Mouse (Mus musculus) midbrain, embryonic 11.5 days (tissue): ENCODE results near the gene Nefh. TPM values are rescaled to one million over a fixed set of nuclear protein-coding genes. Genes with fewer than 3 reads are reported as not detected.

Experiments used
- ATAC-seq: fragments of 200-750 bp; cut with Nextera tagmentation; 2 replicates; pipeline ENCODE4 v1.8.0; 2017; ENCODE audit warnings: moderate TSS enrichment, moderate library complexity; ENCODE audit not compliant: low FRiP score
- DNase-seq: peaks from one replicate; pipeline ENCODE4 v3.0.0; 2015; ENCODE audit warnings: low spot score; ENCODE audit errors: missing footprints
- H3K27ac ChIP-seq: fragments of 300-500 bp; sonication (generic); 2 replicates; pipeline ENCODE4 v1.5.1; 2014; ENCODE audit warnings: low read depth, low read length
- H3K27me3 ChIP-seq: fragments of 300-500 bp; sonication (generic); 2 replicates; pipeline ENCODE4 v1.6.1; 2014; ENCODE audit warnings: mild to moderate bottlenecking, low read length, moderate library complexity, mixed read lengths; ENCODE audit not compliant: control insufficient read depth, insufficient read depth
- H3K36me3 ChIP-seq: fragments of 300-500 bp; sonication (generic); 2 replicates; pipeline ENCODE4 v1.6.1; 2014; ENCODE audit warnings: mild to moderate bottlenecking, low read length, moderate library complexity, mixed read lengths; ENCODE audit not compliant: control insufficient read depth, insufficient read depth
- H3K4me1 ChIP-seq: fragments of 300-500 bp; sonication (generic); 2 replicates; pipeline ENCODE4 v1.6.1; 2014; ENCODE audit warnings: low read length; ENCODE audit not compliant: control insufficient read depth, insufficient read depth
- H3K4me2 ChIP-seq: fragments of 300-500 bp; sonication (generic); 2 replicates; pipeline ENCODE4 v1.6.1; 2014; ENCODE audit warnings: mild to moderate bottlenecking, moderate library complexity
- H3K4me3 ChIP-seq: fragments of 300-500 bp; sonication (generic); 2 replicates; pipeline ENCODE4 v1.5.1; 2014; ENCODE audit warnings: low read depth, low read length
- H3K9ac ChIP-seq: fragments of 300-500 bp; sonication (generic); 2 replicates; pipeline ENCODE4 v1.6.1; 2014; ENCODE audit warnings: low read length
- H3K9me3 ChIP-seq: fragments of 300-500 bp; sonication (generic); 2 replicates; pipeline ENCODE4 v1.6.1; 2016; ENCODE audit warnings: low read length; ENCODE audit not compliant: control insufficient read depth
- WGBS: fragments of 180-500 bp; shearing (Covaris S2); extraction: QIAGEN DNeasy Blood & Tissue Kit; methylation state at CpG from one replicate; pipeline ENCODE4 v1.1.7; 2014; 5-methylcytosine and 5-hydroxymethylcytosine counted together
- polyA plus RNA-seq: library from polyadenylated mRNA; unstranded; fragments of >200 nt; fragmentation: Nextera tagmentation; extraction: Ambion mirVana; gene quantifications from 2 replicates; pipeline ENCODE4 v1.2.1, GENCODE M21; 2014

The Nefh gene
- polyA plus RNA-seq, 1 experiment from 2014 or later: 0.79 TPM

- H3K36me3 ChIP-seq: no peaks in the 10 kb centered on the region
- H3K4me2 ChIP-seq: no peak overlapping the region
- H3K9ac ChIP-seq: no peak overlapping the region
- H3K27me3 ChIP-seq: no peaks in the 10 kb centered on the region
- H3K27ac ChIP-seq: no peak overlapping the region
- ATAC-seq (no peak), DNase-seq (no peak)
- H3K4me3 ChIP-seq: no peak overlapping the region
- H3K9me3 ChIP-seq: no peaks in the 10 kb centered on the region
- 82% methylated on average over 5 of the region's 5 CpGs for WGBS
- H3K4me1 ChIP-seq: no peaks in the 10 kb centered on the region
These were observed 11.6 kb downstream of the Nefh start for GRCm38 (mm10) chr11:4936243-4936642.

- no peak for ATAC-seq
- no peak for DNase-seq
- no peak overlapping the region; the same call in 1 of the 2 replicates for H3K27ac ChIP-seq
These were observed 16.8 kb downstream of the Nefh start for GRCm38 (mm10) chr11:4931009-4931601.

GRCm38 (mm10) chr11:4927224-4927623, 20.6 kb downstream of the Nefh start:
- H3K4me2 ChIP-seq: no peak overlapping the region
- 84% methylated on average over 3 of the region's 3 CpGs for WGBS
- no peaks in the 10 kb centered on the region for H3K27me3 ChIP-seq
- no peaks in the 10 kb centered on the region for H3K9me3 ChIP-seq
- no peak overlapping the region for H3K27ac ChIP-seq
- ATAC-seq (no peak), DNase-seq (no peak)
- no peaks in the 10 kb centered on the region for H3K4me1 ChIP-seq
- no peak overlapping the region for H3K9ac ChIP-seq
- no peak overlapping the region for H3K4me3 ChIP-seq
- H3K36me3 ChIP-seq: peaks cover 31% of the 10 kb centered on the region

More at GRCm38 (mm10) chr11:4931009-4931601, 16.8 kb downstream of the Nefh start:
- Histone ChIP-seq H3K4me2 (no peak overlapping the region), H3K9ac (no peak overlapping the region), H3K4me1 (no peaks in the 10 kb centered on the region), H3K27me3 (no peaks in the 10 kb centered on the region), H3K36me3 (peaks cover 15% of the 10 kb centered on the region), H3K4me3 (no peak overlapping the region), H3K9me3 (no peaks in the 10 kb centered on the region)
- 68% methylated on average over 1 of the region's 1 CpGs for WGBS

GRCm38 (mm10) chr11:4921751-4922150, 26.1 kb downstream of the Nefh start:
- Histone ChIP-seq H3K9ac (no peak overlapping the region), H3K27me3 (no peaks in the 10 kb centered on the region), H3K27ac (no peak overlapping the region), H3K4me1 (no peaks in the 10 kb centered on the region), H3K36me3 (peaks cover 49% of the 10 kb centered on the region), H3K9me3 (no peaks in the 10 kb centered on the region), H3K4me2 (no peak overlapping the region), H3K4me3 (no peak overlapping the region)
- DNase-seq (no peak), ATAC-seq (no peak)
- 94% methylated on average over 7 of the region's 7 CpGs for WGBS

- H3K4me3 ChIP-seq: no peak overlapping the region
- H3K27ac ChIP-seq: no peak overlapping the region
- no peaks in the 10 kb centered on the region for H3K27me3 ChIP-seq
- H3K36me3 ChIP-seq: peaks cover 49% of the 10 kb centered on the region
- no peak for DNase-seq
- 87% methylated on average over 2 of the region's 2 CpGs for WGBS
- no peak overlapping the region for H3K9ac ChIP-seq
- H3K4me2 ChIP-seq: no peak overlapping the region
- no peak for ATAC-seq
- no peaks in the 10 kb centered on the region for H3K9me3 ChIP-seq
- no peaks in the 10 kb centered on the region for H3K4me1 ChIP-seq
These were observed 26.6 kb downstream of the Nefh start for GRCm38 (mm10) chr11:4921281-4921680.

GRCm38 (mm10) chr11:4916068-4916467, 31.8 kb downstream of the Nefh start:
- Histone ChIP-seq H3K36me3 (peaks cover 36% of the 10 kb centered on the region), H3K9ac (no peak overlapping the region), H3K4me2 (no peak overlapping the region), H3K9me3 (no peaks in the 10 kb centered on the region), H3K27ac (no peak overlapping the region), H3K4me1 (no peaks in the 10 kb centered on the region), H3K4me3 (no peak overlapping the region), H3K27me3 (no peaks in the 10 kb centered on the region)
- no peak for ATAC-seq
- 47% methylated on average over 1 of the region's 1 CpGs for WGBS
- DNase-seq: peak; percentile 93

GRCm38 (mm10) chr11:4906231-4906630, 41.6 kb downstream of the Nefh start:
- Histone ChIP-seq H3K27me3 (no peaks in the 10 kb centered on the region), H3K4me3 (no peak overlapping the region), H3K9ac (no peak overlapping the region), H3K9me3 (no peaks in the 10 kb centered on the region), H3K36me3 (peaks cover 29% of the 10 kb centered on the region), H3K4me1 (no peaks in the 10 kb centered on the region), H3K27ac (no peak overlapping the region), H3K4me2 (no peak overlapping the region)
- WGBS: 95% methylated on average over 6 of the region's 6 CpGs
- DNase-seq: no peak
- no peak for ATAC-seq

GRCm38 (mm10) chr11:4901956-4902355, 45.9 kb downstream of the Nefh start:
- H3K36me3 ChIP-seq: peaks cover 31% of the 10 kb centered on the region
- ATAC-seq (no peak), DNase-seq (no peak)
- H3K9me3 ChIP-seq: no peaks in the 10 kb centered on the region
- no peak overlapping the region for H3K9ac ChIP-seq
- no peak overlapping the region for H3K4me2 ChIP-seq
- H3K27me3 ChIP-seq: no peaks in the 10 kb centered on the region
- 87% methylated on average over 6 of the region's 6 CpGs for whole genome bisulfite sequencing
- no peak overlapping the region for H3K4me3 ChIP-seq
- no peaks in the 10 kb centered on the region for H3K4me1 ChIP-seq
- H3K27ac ChIP-seq: no peak overlapping the region

- peaks cover 6% of the 10 kb centered on the region for H3K4me1 ChIP-seq
- peaks cover 28% of the 10 kb centered on the region for H3K36me3 ChIP-seq
- no peaks in the 10 kb centered on the region for H3K9me3 ChIP-seq
- H3K4me2 ChIP-seq: no peak overlapping the region
- 71% methylated on average over 5 of the region's 5 CpGs for WGBS
- H3K9ac ChIP-seq: no peak overlapping the region
- H3K4me3 ChIP-seq: no peak overlapping the region
- no peak overlapping the region for H3K27ac ChIP-seq
- H3K27me3 ChIP-seq: no peaks in the 10 kb centered on the region
- DNase-seq (no peak), ATAC-seq (no peak)
These were observed 47.4 kb downstream of the Nefh start for GRCm38 (mm10) chr11:4900437-4900836.
